Mouse (Mus musculus) megakaryocyte, adult 5-6 weeks (primary cell): ENCODE data around the gene Ntn1. TPM values are rescaled to one million over a fixed set of nuclear protein-coding genes. Genes with fewer than 3 reads are reported as not detected.

Experiments used
- ATAC-seq: 2 replicates; pipeline ENCODE4 v1.8.0; 2016; ENCODE audit warnings: mild to moderate bottlenecking, inconsistent platforms; ENCODE audit not compliant: poor library complexity, severe bottlenecking
- total RNA-seq, 2 experiments: library from RNA; stranded (forward) in 1 of 2; stranded (reverse) in 1 of 2; fragments of 153-499, 151-499 nt in 1 of 2; fragments of 221-1000, 200-1000 nt in 1 of 2; gene quantifications; 2 replicates each; pipeline versions ENCODE4 v1.2.3 to v1.2.4; 2015 to 2017

Gene Ntn1
- total RNA-seq, 2 experiments from 2014 or later, result not detected

GRCm38 (mm10) chr11:68226654-68227057, 174.0 kb downstream of the Ntn1 start:
- no peak for ATAC-seq

DNA sequence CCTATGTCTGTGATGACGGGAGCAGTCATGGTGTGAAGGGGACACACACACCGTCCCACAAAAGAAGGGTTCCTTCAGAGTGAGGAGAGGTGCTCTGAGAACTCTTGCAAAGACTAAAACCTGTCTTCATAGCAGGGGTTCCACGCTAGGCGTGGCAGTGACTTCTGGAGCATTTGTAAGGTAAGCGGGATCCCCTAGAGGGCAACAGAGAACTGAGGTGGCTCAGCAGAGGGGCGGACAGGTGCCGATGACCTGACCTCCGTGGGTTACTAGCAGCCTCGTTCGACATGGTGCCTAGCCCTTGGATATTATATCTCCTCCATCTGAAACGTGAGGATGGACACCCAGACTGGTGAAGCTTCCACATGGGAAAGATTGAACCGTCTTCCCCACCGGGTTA, 177.5 kb downstream of the Ntn1 start:
- no peak for ATAC-seq

DNA sequence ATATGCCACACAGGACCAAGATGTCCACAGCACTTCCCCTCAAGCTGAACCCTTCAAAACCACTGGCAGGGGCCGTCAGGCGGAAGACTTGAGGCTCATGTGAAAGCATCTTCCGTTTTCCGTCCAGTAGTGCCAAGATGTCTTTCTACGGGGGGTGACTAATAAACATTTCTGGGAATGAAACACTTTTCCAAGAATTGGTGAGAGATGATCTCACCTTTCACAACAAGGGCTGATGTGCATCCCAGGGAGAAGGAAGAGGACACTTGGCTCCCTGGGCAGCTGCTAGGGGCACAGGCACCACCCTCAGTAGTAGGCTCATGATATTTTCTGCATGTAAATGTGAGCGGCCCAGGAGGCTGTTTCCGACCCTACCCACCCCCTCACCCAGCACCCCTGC, 178.4 kb downstream of the Ntn1 start:
- no peak for ATAC-seq

GRCm38 (mm10) chr11:68220733-68221132, 179.9 kb downstream of the Ntn1 start:
- no peak for ATAC-seq

DNA sequence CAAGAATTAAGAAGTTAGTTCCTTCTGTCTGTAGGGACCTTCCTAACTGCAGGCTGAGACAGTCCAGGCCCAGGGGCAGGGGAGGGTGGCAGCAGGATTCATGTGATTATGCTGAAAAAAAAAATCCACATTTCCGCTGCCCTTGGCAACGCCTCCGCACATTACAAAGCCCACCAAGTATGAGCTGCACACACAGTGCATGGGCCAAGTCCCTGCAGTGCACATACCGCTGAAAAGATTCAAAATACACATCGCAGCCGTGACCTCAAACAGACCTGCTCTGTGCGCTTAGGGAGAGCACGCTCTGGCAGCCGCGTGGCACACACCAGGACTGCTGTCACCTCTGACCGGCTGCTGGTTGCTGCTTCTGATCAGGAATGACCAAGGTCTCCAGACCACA, 184.6 kb downstream of the Ntn1 start:
- ATAC-seq, result no peak

GRCm38 (mm10) chr11:68215206-68215912, 185.3 kb downstream of the Ntn1 start:
- no peak for ATAC-seq

DNA sequence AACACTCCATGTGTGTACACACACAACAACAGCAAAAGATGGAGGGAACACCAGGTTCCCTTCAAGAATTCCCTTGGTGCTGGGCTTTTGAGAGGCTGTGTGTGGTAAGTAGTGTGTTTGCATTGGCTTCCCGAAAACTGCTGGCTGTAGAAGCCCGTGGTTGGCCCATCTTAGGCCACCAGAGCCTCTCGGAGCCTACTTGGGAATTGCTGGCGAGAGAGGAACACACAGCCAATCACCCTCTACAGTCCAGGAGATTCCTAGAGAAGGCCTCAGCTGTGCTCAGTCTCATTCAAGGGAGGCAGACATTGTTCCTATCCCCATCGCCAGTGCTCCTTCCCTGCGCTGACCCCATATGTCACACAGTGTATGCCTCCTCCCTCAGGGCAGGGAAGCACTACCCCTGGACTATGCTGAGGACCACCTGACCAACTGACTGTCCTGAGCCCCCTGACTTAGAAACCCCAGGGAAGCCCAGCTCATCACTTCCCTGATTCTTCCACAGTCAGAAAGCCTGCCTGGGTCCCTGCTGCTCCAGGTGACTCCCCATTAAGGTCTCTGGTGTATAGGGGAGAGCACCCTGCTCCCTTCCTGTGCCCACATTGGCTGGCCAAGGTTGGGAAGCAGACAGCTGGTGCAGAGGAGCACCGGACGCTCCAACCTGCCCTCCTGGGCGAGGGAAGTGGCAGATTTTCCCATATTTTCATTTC, 186.0 kb downstream of the Ntn1 start:
- ATAC-seq, result no peak

DNA sequence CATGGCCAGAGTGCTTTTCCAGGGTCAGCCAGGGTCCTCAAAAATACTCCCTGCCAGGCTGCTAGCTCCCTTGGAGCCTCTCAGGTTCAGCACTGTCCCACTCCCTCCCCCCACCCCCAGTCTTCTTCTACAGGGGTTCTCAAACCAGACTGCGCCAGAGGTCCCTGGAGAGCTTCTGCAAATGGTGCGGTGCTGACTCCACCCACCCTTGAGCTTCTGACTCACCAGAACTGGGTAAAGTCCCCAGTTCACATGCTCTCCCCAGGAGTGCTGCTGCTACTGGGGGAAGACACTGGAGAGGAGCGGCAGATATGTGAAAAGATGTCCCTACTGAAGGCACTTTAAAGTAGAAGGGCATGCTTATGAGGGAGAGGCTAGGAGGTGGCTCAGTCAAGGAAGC, 186.7 kb downstream of the Ntn1 start:
- no peak for ATAC-seq

GRCm38 (mm10) chr11:68211924-68212578, 188.6 kb downstream of the Ntn1 start:
- ATAC-seq, result no peak

- ATAC-seq, result no peak
These were observed 189.9 kb downstream of the Ntn1 start for GRCm38 (mm10) chr11:68210714-68211113.

- ATAC-seq, result peak; percentile 79
These were observed 191.1 kb downstream of the Ntn1 start for GRCm38 (mm10) chr11:68209506-68209905.

GRCm38 (mm10) chr11:68208582-68208981, 192.0 kb downstream of the Ntn1 start:
- no peak for ATAC-seq

GRCm38 (mm10) chr11:68208023-68208422, 192.6 kb downstream of the Ntn1 start:
- no peak for ATAC-seq

GRCm38 (mm10) chr11:68205572-68206229, 194.9 kb downstream of the Ntn1 start:
- no peak for ATAC-seq

GRCm38 (mm10) chr11:68204407-68204806, 196.2 kb downstream of the Ntn1 start:
- 0 out of 2 replicates have a peak, but pooled peaks have one; percentile 15 for ATAC-seq

- ATAC-seq, result no peak
These were observed 196.8 kb downstream of the Ntn1 start for GRCm38 (mm10) chr11:68203658-68204315.

- ATAC-seq, result no peak
These were observed 198.1 kb downstream of the Ntn1 start for GRCm38 (mm10) chr11:68202561-68202960.

- no peak for ATAC-seq
These were observed 198.7 kb downstream of the Ntn1 start for GRCm38 (mm10) chr11:68201811-68202459.

DNA sequence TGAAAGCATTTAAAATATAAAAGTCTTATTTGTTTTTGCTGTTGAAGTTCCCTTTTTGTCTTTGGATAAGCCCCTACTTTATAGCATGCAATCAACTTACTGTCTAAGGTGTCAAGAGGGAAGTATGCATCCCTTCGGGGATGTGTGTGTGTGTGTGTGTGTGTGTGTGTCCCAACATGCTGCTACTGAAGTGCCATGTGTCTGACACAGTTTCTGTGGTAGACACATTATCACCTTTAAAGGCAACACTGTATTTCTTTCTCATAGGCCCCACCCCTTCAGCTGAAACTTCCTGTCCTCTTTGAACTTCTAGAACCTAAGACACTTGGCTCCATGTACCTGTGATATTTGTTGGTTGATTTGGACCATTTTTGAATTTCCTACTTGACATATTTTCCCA, 199.6 kb downstream of the Ntn1 start:
- no peak for ATAC-seq

- ATAC-seq, result no peak
These were observed 200.1 kb downstream of the Ntn1 start for GRCm38 (mm10) chr11:68200500-68200899.
